Mouse (Mus musculus): ENCODE data around the gene 3110082I17Rik.

- TF ChIP-seq TAL1 (conservative IDR thresholded peaks at IDR 0.05; ENCODE audit: low read depth, low read length) = no peak
- TF ChIP-seq CTCF (IDR thresholded peaks at IDR 0.05; ENCODE audit: low read depth, low read length) = no peak
- no peak for TF ChIP-seq POLR2AphosphoS5 (IDR thresholded peaks at IDR 0.05; ENCODE audit: insufficient replicate concordance, low read depth, low read length)
- TF ChIP-seq GATA1 (IDR thresholded peaks at IDR 0.05; ENCODE audit: borderline replicate concordance, low read length) = no peak
- TF ChIP-seq GATA2 (IDR thresholded peaks at IDR 0.05; ENCODE audit: borderline replicate concordance, low read depth, low read length) = no peak
Measured at GRCm38 (mm10) chr5:139495019-139495669, 34.8 kb upstream of the 3110082I17Rik start.
